Mouse (Mus musculus): ENCODE results near the gene Amz2. TPM values are rescaled to one million over a fixed set of nuclear protein-coding genes. Genes with fewer than 3 reads are reported as not detected.
A peak's percentile ranks its signal among the peaks of the same experiment; 100 is the strongest.
"Not testable (repeated sequence)": the region's sequence is repeated elsewhere in the genome, so short reads cannot be mapped to it uniquely, and the experiment has no call there.

The Amz2 gene
- total and polyA plus RNA-seq, 2 experiments from 2014 or later, result 46.2 to 213 TPM

DNA sequence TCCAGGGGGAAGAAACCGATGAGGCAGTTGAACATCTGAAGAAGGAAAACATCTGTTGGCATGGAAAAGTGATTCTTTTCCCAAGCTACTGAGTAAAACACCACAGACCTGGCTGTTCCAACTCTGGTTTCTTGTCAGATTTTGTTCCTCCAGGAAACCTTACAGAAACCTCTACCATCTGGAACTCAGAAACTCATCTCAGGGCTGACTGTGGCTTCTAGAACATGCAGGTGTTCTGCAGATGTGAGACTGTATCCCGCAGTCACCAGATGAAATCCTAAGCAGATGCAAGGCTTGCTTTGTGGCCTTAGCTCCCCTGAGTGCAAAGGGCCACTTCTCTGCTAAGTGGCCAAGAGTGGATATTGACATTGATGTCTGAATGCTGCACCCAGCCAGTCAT, 64.0 kb downstream of the Amz2 start:
- no peak overlapping the region for H3K4me2 ChIP-seq (ENCODE audit: low read depth)
- no peaks in the 10 kb centered on the region for H3K9me3 ChIP-seq (ENCODE audit: low read length)
- no peak for TF ChIP-seq CTCF (IDR thresholded peaks at IDR 0.05; ENCODE audit: low read depth)
- WGBS, result 95% methylated on average over 2 of the region's 2 CpGs
- H3K36me3 ChIP-seq (ENCODE audit: insufficient read depth), result no peaks in the 10 kb centered on the region
- ATAC-seq (no peak), DNase-seq (no peak)
- H3K27ac ChIP-seq (ENCODE audit: low read depth, low read length), result no peak overlapping the region
- H3K4me3 ChIP-seq (ENCODE audit: low read depth, low read length), result no peak overlapping the region
- no peak overlapping the region for H3K9ac ChIP-seq
- no peaks in the 10 kb centered on the region for H3K4me1 ChIP-seq (ENCODE audit: insufficient read depth)
- no peaks in the 10 kb centered on the region for H3K27me3 ChIP-seq (ENCODE audit: insufficient read depth, low read length)

DNA sequence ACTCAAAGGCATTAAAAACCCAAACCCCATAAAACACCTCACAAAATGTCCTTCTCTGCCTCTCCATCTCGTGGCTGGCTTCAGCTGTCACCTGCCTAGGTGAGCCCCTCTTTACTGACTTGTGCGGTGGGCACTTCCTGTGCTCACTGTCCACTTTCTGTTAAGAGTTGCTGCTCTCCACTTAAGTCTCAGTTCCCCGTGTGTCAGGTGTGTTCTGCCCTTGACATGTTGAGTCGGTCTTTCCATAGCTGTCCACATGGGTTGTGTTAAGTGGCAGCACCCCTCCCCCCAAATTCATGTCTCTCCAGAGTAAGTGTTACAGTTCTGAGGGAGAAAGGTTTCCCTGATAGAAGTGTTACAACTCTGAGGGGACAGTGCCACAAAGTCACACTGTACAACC, 66.1 kb downstream of the Amz2 start:
- no peaks in the 10 kb centered on the region for H3K9me3 ChIP-seq (ENCODE audit: low read length)
- ATAC-seq (no peak), DNase-seq (no peak)
- no peak overlapping the region for H3K9ac ChIP-seq
- H3K4me2 ChIP-seq (ENCODE audit: low read depth), result no peak overlapping the region
- no peaks in the 10 kb centered on the region for H3K36me3 ChIP-seq (ENCODE audit: insufficient read depth)
- WGBS, result 85% methylated on average over 4 of the region's 4 CpGs
- TF ChIP-seq CTCF (IDR thresholded peaks at IDR 0.05; ENCODE audit: low read depth), result no peak
- no peak overlapping the region for H3K4me3 ChIP-seq (ENCODE audit: low read depth, low read length)
- H3K4me1 ChIP-seq (ENCODE audit: insufficient read depth), result no peaks in the 10 kb centered on the region; the same call in 1 of the 2 replicates
- H3K27me3 ChIP-seq (ENCODE audit: insufficient read depth, low read length), result no peaks in the 10 kb centered on the region
- no peak overlapping the region for H3K27ac ChIP-seq (ENCODE audit: low read depth, low read length)

DNA sequence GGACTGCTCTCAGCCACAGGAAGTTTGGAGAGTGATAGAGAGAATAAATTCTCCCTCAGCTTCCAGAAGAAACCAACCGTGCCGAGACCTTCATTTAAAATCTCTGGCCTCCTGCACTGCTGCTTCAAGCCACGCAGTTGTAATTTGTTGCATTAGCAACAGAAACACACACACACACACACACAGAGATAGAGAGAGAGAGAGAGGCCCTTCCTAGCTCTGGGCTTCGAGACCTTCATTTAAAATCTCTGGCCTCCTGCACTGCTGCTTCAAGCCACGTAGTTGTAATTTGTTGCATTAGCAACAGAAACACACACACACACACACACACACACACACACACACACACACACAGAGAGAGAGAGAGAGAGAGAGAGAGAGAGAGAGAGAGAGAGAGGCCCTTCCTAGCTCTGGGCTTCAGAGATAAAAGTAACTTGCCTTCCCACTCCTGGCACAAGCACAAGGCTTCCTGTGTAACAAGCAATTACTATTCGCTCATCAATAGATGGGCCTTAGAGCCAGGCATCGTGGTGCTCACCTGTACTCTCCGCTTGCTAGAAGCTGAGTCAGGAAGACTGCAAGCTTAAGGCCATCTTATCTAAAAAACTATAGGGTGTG, 67.2 kb downstream of the Amz2 start:
- H3K4me1 ChIP-seq (ENCODE audit: insufficient read depth); H3K4me2 ChIP-seq (ENCODE audit: low read depth); H3K9me3 ChIP-seq (ENCODE audit: low read length); H3K27ac ChIP-seq (ENCODE audit: low read depth, low read length); H3K36me3 ChIP-seq (ENCODE audit: insufficient read depth); ATAC-seq; H3K9ac ChIP-seq; H3K27me3 ChIP-seq (ENCODE audit: insufficient read depth, low read length); H3K4me3 ChIP-seq (ENCODE audit: low read depth, low read length); DNase-seq: not testable (repeated sequence)
- 69% methylated on average over 8 of the region's 8 CpGs for WGBS

DNA sequence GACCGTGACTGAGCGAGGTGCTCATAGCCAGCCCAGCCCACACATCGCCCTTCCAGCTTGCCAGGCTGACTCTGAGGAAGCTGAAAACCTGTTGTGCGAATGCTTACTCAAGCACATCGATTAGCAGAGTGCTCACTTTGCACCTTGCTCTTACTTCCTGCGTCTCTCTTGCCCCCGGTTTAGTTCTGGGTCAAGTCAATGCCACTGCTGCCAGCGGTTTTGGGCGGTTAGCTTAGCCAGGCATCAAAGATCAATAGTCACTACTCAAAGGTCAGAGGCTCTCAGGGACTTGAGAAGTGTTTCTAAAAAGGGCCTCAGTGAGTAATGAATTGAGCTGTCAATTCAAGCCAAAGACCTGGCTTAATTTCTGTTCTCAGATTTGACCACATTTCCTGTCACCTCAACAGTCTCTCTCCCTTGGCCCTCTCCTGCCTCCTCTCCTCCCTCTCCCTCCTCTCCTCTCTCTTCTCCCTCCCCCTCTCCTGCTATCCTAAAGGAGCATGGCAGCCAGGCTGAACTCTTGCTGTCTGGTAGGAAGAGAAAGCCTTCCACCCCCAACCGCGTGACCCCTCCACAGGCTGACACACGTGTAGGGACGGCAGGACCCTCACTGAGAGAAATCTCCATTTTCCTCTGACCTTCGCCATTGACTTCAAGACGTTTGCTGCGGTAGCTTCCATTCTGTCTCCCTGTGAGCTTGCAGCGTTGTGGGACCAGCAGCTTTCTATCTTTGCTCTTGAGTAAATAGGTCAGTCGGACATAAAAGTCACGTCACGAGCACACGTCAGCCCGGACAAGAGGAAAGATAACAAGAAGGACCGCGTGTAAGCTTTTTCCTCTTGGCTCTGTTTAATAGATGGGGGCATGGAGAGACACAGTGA, 69.4 kb downstream of the Amz2 start:
- no peak for TF ChIP-seq CTCF (IDR thresholded peaks at IDR 0.05; ENCODE audit: low read depth)
- H3K27me3 ChIP-seq (ENCODE audit: insufficient read depth, low read length), result no peaks in the 10 kb centered on the region
- no peak overlapping the region for H3K9ac ChIP-seq
- no peak overlapping the region for H3K27ac ChIP-seq (ENCODE audit: low read depth, low read length)
- DNase-seq (no peak), ATAC-seq (no peak)
- H3K4me3 ChIP-seq (ENCODE audit: low read depth, low read length), result no peak overlapping the region
- H3K4me1 ChIP-seq (ENCODE audit: insufficient read depth), result no peaks in the 10 kb centered on the region; the same call in 1 of the 2 replicates
- H3K4me2 ChIP-seq (ENCODE audit: low read depth), result no peak overlapping the region
- WGBS, result 74% methylated on average over 24 of the region's 24 CpGs
- no peaks in the 10 kb centered on the region for H3K9me3 ChIP-seq (ENCODE audit: low read length)
- H3K36me3 ChIP-seq (ENCODE audit: insufficient read depth), result no peaks in the 10 kb centered on the region

DNA sequence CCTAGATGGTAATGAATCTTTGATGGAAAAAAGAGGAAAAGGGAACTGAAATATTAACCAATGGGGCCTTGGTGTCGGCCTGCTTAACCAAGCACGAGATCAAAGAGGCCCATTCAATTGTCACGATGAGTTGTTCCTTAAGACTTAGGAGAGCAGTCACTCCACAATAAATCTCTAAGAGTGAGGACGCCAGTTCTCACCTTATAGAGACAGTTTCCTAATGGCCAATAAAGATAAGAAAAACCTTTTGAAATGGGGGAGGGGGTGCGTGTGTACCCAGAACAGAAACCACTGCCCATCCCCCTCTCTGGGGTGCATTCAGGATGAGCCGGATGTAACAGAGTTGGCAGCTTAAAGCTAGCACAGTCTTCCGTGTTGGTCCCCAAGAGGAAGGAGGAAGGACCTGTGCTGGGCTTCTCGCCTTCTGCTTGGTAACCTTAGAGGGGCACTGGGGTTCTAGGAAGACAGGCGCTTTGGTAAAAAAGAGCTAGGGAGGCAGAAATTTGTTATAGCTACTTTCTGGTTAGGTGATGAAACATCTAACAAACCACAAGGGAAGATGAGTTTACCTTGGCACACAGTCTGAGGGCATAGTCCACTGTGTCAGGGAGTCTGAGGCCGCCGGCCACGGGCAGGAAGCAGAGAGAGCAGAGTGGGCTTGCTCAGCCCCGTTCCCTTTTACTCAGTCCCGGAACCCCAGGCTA, 70.2 kb downstream of the Amz2 start:
- DNase-seq (no peak), ATAC-seq (no peak)
- H3K27ac ChIP-seq (ENCODE audit: low read depth, low read length), result no peak overlapping the region
- TF ChIP-seq CTCF (IDR thresholded peaks at IDR 0.05; ENCODE audit: low read depth), result no peak
- WGBS, result 69% methylated on average over 14 of the region's 14 CpGs
- H3K9ac ChIP-seq, result no peak overlapping the region
- H3K36me3 ChIP-seq (ENCODE audit: insufficient read depth), result no peaks in the 10 kb centered on the region
- no peak overlapping the region for H3K4me2 ChIP-seq (ENCODE audit: low read depth)
- H3K27me3 ChIP-seq (ENCODE audit: insufficient read depth, low read length), result no peaks in the 10 kb centered on the region
- H3K9me3 ChIP-seq (ENCODE audit: low read length), result no peaks in the 10 kb centered on the region
- H3K4me1 ChIP-seq (ENCODE audit: insufficient read depth), result no peaks in the 10 kb centered on the region; the same call in 1 of the 2 replicates
- H3K4me3 ChIP-seq (ENCODE audit: low read depth, low read length), result no peak overlapping the region

DNA sequence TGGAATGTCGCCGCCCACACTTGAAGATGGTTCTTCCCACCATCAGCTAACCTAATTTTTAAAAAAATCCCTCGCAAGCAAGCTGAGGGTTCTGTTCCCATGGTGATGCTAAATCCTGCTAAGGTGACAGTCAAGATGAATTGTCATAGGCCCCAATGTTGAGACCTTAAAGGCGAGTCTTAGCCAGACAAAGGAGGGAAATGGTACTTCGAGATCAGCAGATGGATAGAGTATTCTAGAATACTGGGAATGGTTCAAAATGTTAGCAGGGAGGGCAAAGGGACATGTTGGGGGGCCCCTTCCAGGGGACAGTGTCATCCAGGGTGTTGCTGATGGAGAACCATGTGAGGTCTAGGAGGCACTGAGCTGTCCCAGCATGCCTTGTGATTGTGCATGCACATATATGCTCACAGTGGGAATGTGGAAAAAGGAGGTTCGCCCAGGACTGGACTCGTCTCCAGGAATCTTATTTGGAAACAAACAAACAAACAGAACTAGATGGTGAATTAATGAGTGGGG, 70.8 kb downstream of the Amz2 start:
- H3K27ac ChIP-seq (ENCODE audit: low read depth, low read length), result 0 out of 2 replicates have a peak overlapping the region, but pooled peaks have one; percentile 4
- no peak overlapping the region for H3K9ac ChIP-seq
- H3K27me3 ChIP-seq (ENCODE audit: insufficient read depth, low read length), result no peaks in the 10 kb centered on the region
- H3K36me3 ChIP-seq (ENCODE audit: insufficient read depth), result no peaks in the 10 kb centered on the region
- WGBS, result 72% methylated on average over 7 of the region's 7 CpGs
- TF ChIP-seq CTCF (IDR thresholded peaks at IDR 0.05; ENCODE audit: low read depth), result no peak
- no peak overlapping the region for H3K4me2 ChIP-seq (ENCODE audit: low read depth)
- H3K9me3 ChIP-seq (ENCODE audit: low read length), result no peaks in the 10 kb centered on the region
- ATAC-seq, result 0 out of 2 replicates have a peak, but pooled peaks have one; percentile 20
- DNase-seq, result no peak
- H3K4me1 ChIP-seq (ENCODE audit: insufficient read depth), result no peaks in the 10 kb centered on the region; the same call in 1 of the 2 replicates
- H3K4me3 ChIP-seq (ENCODE audit: low read depth, low read length), result no peak overlapping the region
